Mouse (Mus musculus): ENCODE measurements around the gene Foxa3.

DNA sequence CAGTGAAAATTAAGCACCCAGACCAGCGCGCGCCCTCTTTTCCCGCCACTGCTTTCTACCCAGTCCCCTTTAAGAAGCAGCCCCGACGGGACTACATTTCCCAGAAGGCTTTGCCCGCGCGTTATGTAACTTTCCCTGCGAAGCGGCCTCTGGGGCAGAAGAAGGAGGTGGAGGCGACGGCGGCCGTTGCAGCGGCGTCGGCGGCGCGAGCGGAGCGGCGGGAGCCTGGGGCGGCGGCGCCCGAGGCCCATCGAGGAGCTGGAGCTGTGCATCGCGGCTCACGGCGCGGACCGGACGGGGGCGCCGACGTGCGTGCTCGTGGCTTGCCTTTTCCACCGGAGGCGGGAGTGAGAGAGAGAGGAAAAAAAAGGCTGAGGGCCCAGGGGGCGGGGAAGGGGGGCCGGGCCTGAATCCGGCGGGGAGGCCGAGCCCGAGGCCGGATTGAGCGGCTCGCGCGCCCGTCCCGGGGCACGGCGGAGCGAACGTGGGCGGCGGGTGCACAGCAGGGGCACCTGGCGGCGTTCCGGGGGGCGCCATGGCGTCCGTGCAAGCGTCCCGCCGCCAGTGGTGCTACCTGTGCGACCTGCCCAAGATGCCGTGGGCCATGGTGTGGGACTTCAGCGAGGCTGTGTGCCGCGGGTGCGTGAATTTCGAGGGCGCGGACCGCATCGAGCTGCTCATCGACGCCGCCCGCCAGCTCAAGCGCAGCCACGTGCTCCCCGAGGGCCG, 19.3 kb downstream of the Foxa3 start, which contains the start of gene Irf2bp1:
- TF ChIP-seq GATA1 (IDR thresholded peaks at IDR 0.05; ENCODE audit: low read length): no peak
- no peak for TF ChIP-seq TAL1 (IDR thresholded peaks at IDR 0.05; ENCODE audit: low read length)

Data from erythroblast, embryonic 14.5 days (primary cell).